Mouse (Mus musculus) CH12.LX (cell line): ENCODE results near the gene Lrrc75a. TPM values are rescaled to one million over a fixed set of nuclear protein-coding genes. Genes with fewer than 3 reads are reported as not detected.

Experiments
- DNase-seq: peaks from one replicate; pipeline ENCODE4 v3.0.0-alpha.2; 2013; ENCODE audit errors: extremely low read depth
- H3K27ac ChIP-seq: 2 replicates; pipeline ENCODE4 v1.5.1; 2012; ENCODE audit warnings: low read depth, mild to moderate bottlenecking, control low read depth, moderate library complexity; ENCODE audit not compliant: insufficient read depth
- H3K27me3 ChIP-seq: replicated peaks from 2 replicates; pipeline ENCODE3; 2012; ENCODE audit warnings: inconsistent platforms
- H3K36me3 ChIP-seq, 2 experiments: replicated peaks in 1 of 2; 2 replicates each; pipeline versions ENCODE3 to v1.6.1; 2012; ENCODE audit warnings: inconsistent platforms in 1 of 2, low read length in 1 of 2, mild to moderate bottlenecking in 1 of 2, mixed read lengths in 1 of 2, moderate library complexity in 1 of 2; ENCODE audit not compliant: control insufficient read depth in 1 of 2, insufficient read depth in 1 of 2
- H3K4me1 ChIP-seq, 2 experiments: 2 replicates each; pipeline ENCODE4 v1.6.1; 2012; ENCODE audit warnings: inconsistent platforms in 1 of 2, moderate library complexity in 1 of 2; ENCODE audit not compliant: insufficient read depth in 2 of 2, control insufficient read depth in 1 of 2
- H3K4me2 ChIP-seq: 2 replicates; pipeline ENCODE4 v1.6.1; 2012; ENCODE audit warnings: low read depth, mild to moderate bottlenecking, control low read depth; ENCODE audit not compliant: poor library complexity, insufficient read depth, severe bottlenecking
- H3K4me3 ChIP-seq, 3 experiments: fragments of 150-350 bp in 1 of 3; sonication (generic) in 1 of 3; replicated peaks in 1 of 3; 2 replicates each; pipeline versions ENCODE3 to v1.5.1; 2011 to 2012; ENCODE audit warnings: low read depth in 2 of 3, low read length in 2 of 3, mild to moderate bottlenecking in 2 of 3, moderate library complexity in 2 of 3, control low read depth in 1 of 3, improper control_type of control experiment in 1 of 3, inconsistent platforms in 1 of 3, mixed read lengths in 1 of 3; ENCODE audit not compliant: poor library complexity in 1 of 3
- H3K79me2 ChIP-seq: replicated peaks from 2 replicates; pipeline ENCODE4 v1.6.1; 2012; ENCODE audit warnings: mild to moderate bottlenecking, moderate library complexity; ENCODE audit not compliant: control insufficient read depth, poor library complexity, insufficient read depth, severe bottlenecking; ENCODE audit errors: extremely low read depth
- H3K9ac ChIP-seq: 2 replicates; pipeline ENCODE4 v1.6.1; 2012; ENCODE audit warnings: low read depth, mild to moderate bottlenecking, control low read depth, moderate library complexity; ENCODE audit not compliant: insufficient read depth
- H3K9me3 ChIP-seq: replicated peaks from 2 replicates; pipeline ENCODE3; 2012; ENCODE audit warnings: low read length, inconsistent platforms, mixed read lengths
- CTCF ChIP-seq, 2 experiments: IDR thresholded peaks in 1 of 2; conservative IDR thresholded peaks in 1 of 2; 2 replicates each; pipeline ENCODE4 v1.5.1; 2011 to 2012; ENCODE audit warnings: low read depth in 2 of 2, low read length in 2 of 2, improper control_type of control experiment in 1 of 2, inconsistent platforms in 1 of 2, mild to moderate bottlenecking in 1 of 2, moderate library complexity in 1 of 2
- ELF1 ChIP-seq: IDR thresholded peaks from 2 replicates; pipeline ENCODE4 v1.6.1; 2014; ENCODE audit warnings: low read depth, mild to moderate bottlenecking, inconsistent platforms, low read length, improper control_type of control experiment
- ETS1 ChIP-seq: conservative IDR thresholded peaks from 2 replicates; pipeline ENCODE4 v1.6.1; 2012; ENCODE audit warnings: low read depth, mild to moderate bottlenecking, inconsistent platforms, low read length, improper control_type of control experiment, moderate library complexity
- IRF4 ChIP-seq: IDR thresholded peaks from 2 replicates; pipeline ENCODE4 v1.6.1; 2014; ENCODE audit warnings: low read depth, mild to moderate bottlenecking, inconsistent platforms, low read length, improper control_type of control experiment
- MAFK ChIP-seq: IDR thresholded peaks from 2 replicates; pipeline ENCODE4 v1.6.1; 2011; ENCODE audit warnings: low read length, improper control_type of control experiment; ENCODE audit not compliant: insufficient replicate concordance
- MAX ChIP-seq: IDR thresholded peaks from 2 replicates; pipeline ENCODE4 v1.6.1; 2011; ENCODE audit warnings: low read length, improper control_type of control experiment
- MAZ ChIP-seq: IDR thresholded peaks from 2 replicates; pipeline ENCODE4 v1.6.1; 2012; ENCODE audit warnings: low read depth, mild to moderate bottlenecking, inconsistent platforms, low read length, improper control_type of control experiment, moderate library complexity
- MXI1 ChIP-seq: IDR thresholded peaks from 2 replicates; pipeline ENCODE4 v1.6.1; 2011; ENCODE audit warnings: mild to moderate bottlenecking, low read depth, low read length, improper control_type of control experiment
- NELFE ChIP-seq: IDR thresholded peaks from 2 replicates; pipeline ENCODE4 v1.6.1; 2011; ENCODE audit warnings: low read depth, low read length, improper control_type of control experiment
- PAX5 ChIP-seq: IDR thresholded peaks from 2 replicates; pipeline ENCODE4 v1.6.1; 2012; ENCODE audit warnings: low read length, inconsistent platforms, mixed read lengths
- POLR2AphosphoS2 ChIP-seq: IDR thresholded peaks from 2 replicates; pipeline ENCODE4 v1.6.1; 2011; ENCODE audit warnings: low read depth, low read length, improper control_type of control experiment
- TBP ChIP-seq: conservative IDR thresholded peaks from 2 replicates; pipeline ENCODE4 v1.6.1; 2011; ENCODE audit warnings: low read depth, low read length, improper control_type of control experiment
- USF2 ChIP-seq: conservative IDR thresholded peaks from 2 replicates; pipeline ENCODE4 v1.6.1; 2011; ENCODE audit warnings: low read depth, low read length, improper control_type of control experiment
- ZMIZ1 ChIP-seq: IDR thresholded peaks from 2 replicates; pipeline ENCODE4 v1.6.1; 2012; ENCODE audit warnings: low read depth, mild to moderate bottlenecking, inconsistent platforms, low read length, improper control_type of control experiment
- dilution Hi-C: fragments of 300-500 bp; cut with MboI; formaldehyde crosslinking; loops from 2 replicates; pipeline ENCODE4 v1.14.3; 2020; ENCODE audit warnings: low sequenced_read_pairs; ENCODE audit not compliant: extremely low pct_unique_long_range_greater_than_20kb, extremely low pct_ligation_motif_present
- in situ Hi-C: fragments of 300-500 bp; cut with MboI; formaldehyde crosslinking; loops from 3 replicates; pipeline ENCODE4 v1.14.3; 2019; ENCODE audit warnings: low sequenced_read_pairs, low pct_ligation_motif_present, low pct_unique_long_range_greater_than_20kb, mixed read lengths
- polyA plus RNA-seq: library from polyadenylated mRNA; unstranded; fragments of >175 nt; gene quantifications from 2 replicates; pipeline ENCODE4 v1.2.1, GENCODE M21; 2012; ENCODE audit warnings: low read depth; ENCODE audit not compliant: insufficient read length
- total RNA-seq, 2 experiments: library from RNA; depleted of rRNA; stranded (reverse); fragments of 300-350 nt in 1 of 2; fragments of >200 nt in 1 of 2; gene quantifications; 2 replicates each; pipeline ENCODE4 v1.2.3; 2012 to 2014

Gene Lrrc75a
- total and polyA plus RNA-seq, 3 experiments: 1.3 to 12.6 (median 1.8) TPM

- no peak for TF ChIP-seq MAZ
- TF ChIP-seq PAX5: no peak
- TF ChIP-seq CTCF (conservative IDR thresholded peaks at IDR 0.05 in 1 of 2, IDR thresholded peaks at IDR 0.05 in 1 of 2; ENCODE audit: low read depth in 2 of 2, low read length in 2 of 2): peak; percentile 97 to 99
- no peak for TF ChIP-seq TBP
- no peak; the same call in 1 of the 2 replicates for TF ChIP-seq MXI1
- TF ChIP-seq IRF4: peak; percentile 44; the same call in 1 of the 2 replicates
- no peak for TF ChIP-seq ETS1
- no peak for TF ChIP-seq MAFK
- no peak for TF ChIP-seq ZMIZ1
- no peak for TF ChIP-seq USF2
Observed at GRCm38 (mm10) chr11:62613657-62614365, 34.5 kb downstream of the Lrrc75a start (continued).

DNA sequence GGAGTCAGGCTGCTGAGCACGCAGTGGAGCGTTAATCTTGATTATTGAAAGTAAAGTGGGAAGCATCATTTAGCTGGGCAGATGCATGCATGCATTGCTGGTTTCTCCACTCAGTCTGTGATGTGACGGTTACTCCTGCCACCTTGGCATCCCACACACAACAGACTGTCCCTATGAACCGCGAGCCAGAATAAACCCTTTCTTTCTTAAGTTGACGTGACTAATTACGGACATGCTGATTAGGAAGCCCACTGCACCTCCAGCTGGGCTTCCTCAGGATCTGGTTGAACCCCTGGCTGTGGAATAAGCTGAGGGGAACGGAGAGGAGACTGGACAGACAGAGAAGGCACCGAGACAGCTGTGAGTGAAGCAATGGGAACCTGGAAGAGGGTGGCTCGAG lies 35.7 kb downstream of the Lrrc75a start:
- dilution Hi-C loops: no loop called here
- Histone ChIP-seq H3K9me3 (no peaks in the 10 kb centered on the region), H3K27ac (no peak overlapping the region), H3K4me3 (no peak overlapping the region), H3K79me2 (no peaks in the 10 kb centered on the region), H3K4me1 (peaks cover 6 to 19% of the 10 kb centered on the region in 2 experiments), H3K27me3 (no peaks in the 10 kb centered on the region)
- no peak for DNase-seq
- TF ChIP-seq MAZ (no peak), ELF1 (no peak)
- TF ChIP-seq, all 38 proteins: peak for 0
- Histone ChIP-seq H3K9ac (no peak overlapping the region), H3K36me3 (peaks cover 3 to 36% of the 10 kb centered on the region in 2 experiments), H3K4me2 (no peak overlapping the region)
- in situ Hi-C loops: loop anchor here (5.0 kb wide), 2 partner anchors 35 to 65 kb away; partner anchors contain the start of genes Lrrc75a and Mmgt2

DNA sequence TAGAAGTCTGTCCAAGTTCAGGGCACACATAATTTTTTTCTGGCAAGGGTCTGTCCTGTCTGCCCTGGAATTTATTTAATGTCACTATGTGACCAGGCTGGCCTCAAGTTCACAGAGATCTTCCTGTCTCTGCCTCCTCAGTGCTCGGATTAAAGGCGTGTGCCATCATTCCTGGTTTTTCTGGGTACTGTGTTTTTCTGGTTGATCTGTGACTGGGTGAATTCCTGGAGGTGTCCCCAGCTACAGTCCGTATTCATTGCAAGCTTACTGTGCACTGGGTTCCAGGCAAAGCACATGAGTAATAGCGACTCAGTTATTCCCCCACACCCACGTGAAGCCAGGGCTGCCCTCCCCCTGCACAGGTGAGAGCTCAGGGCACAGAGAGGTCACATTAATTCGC lies 38.0 kb downstream of the Lrrc75a start:
- H3K9ac ChIP-seq: no peak overlapping the region
- no peak overlapping the region for H3K4me3 ChIP-seq
- in situ Hi-C loops (loop anchor here (5.0 kb wide), 2 partner anchors 37 to 67 kb away; partner anchors contain the start of genes Lrrc75a and Mmgt2), dilution Hi-C loops (no loop called here)
- no peak for TF ChIP-seq MAX
- TF ChIP-seq POLR2AphosphoS2: no peak
- no peak for TF ChIP-seq NELFE
- TF ChIP-seq ETS1: no peak
- DNase-seq: peak; percentile 17
- H3K27me3 ChIP-seq: no peaks in the 10 kb centered on the region
- H3K4me2 ChIP-seq: no peak overlapping the region
- H3K4me1 ChIP-seq: peaks cover 14 to 40% of the 10 kb centered on the region in 2 experiments
- H3K79me2 ChIP-seq: peaks cover 2% of the 10 kb centered on the region
- no peaks in the 10 kb centered on the region for H3K9me3 ChIP-seq
- no peak overlapping the region for H3K27ac ChIP-seq
- H3K36me3 ChIP-seq: peaks cover 26 to 55% of the 10 kb centered on the region in 2 experiments
